Mouse (Mus musculus) E14TG2a.4 (cell line): ENCODE data around the gene Slc39a2.

Experiments used
- CTCF ChIP-seq: conservative IDR thresholded peaks from 2 replicates; pipeline ENCODE4 v1.5.1; 2014; ENCODE audit warnings: low read length
- NANOG ChIP-seq: IDR thresholded peaks from 2 replicates; pipeline ENCODE4 v1.6.1; 2014; ENCODE audit warnings: borderline replicate concordance, low read length, mixed read lengths

DNA sequence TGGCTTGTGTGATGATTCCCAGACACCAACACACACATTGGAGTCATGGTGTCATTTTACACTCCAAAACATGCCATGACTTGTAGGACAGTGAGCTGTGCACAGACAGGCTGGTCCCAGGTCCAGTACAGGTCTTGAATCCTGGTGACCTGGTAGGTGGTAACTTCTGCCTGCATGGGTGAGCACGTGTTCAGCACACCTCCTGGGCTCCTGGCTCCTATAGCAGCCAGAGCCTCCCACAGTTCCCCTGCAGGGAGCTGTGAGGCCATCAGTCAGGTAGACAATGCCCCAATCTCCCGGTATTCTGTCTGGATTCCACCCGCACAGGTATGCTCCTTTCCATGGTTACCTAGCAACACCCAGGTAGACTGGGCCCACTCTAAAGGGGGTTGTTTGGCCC lies 46.1 kb upstream of the Slc39a2 start:
- TF ChIP-seq CTCF (no peak), NANOG (no peak)
